ENCODE assay signal across 9 mouse cellular contexts in the genomic region with DNA sequence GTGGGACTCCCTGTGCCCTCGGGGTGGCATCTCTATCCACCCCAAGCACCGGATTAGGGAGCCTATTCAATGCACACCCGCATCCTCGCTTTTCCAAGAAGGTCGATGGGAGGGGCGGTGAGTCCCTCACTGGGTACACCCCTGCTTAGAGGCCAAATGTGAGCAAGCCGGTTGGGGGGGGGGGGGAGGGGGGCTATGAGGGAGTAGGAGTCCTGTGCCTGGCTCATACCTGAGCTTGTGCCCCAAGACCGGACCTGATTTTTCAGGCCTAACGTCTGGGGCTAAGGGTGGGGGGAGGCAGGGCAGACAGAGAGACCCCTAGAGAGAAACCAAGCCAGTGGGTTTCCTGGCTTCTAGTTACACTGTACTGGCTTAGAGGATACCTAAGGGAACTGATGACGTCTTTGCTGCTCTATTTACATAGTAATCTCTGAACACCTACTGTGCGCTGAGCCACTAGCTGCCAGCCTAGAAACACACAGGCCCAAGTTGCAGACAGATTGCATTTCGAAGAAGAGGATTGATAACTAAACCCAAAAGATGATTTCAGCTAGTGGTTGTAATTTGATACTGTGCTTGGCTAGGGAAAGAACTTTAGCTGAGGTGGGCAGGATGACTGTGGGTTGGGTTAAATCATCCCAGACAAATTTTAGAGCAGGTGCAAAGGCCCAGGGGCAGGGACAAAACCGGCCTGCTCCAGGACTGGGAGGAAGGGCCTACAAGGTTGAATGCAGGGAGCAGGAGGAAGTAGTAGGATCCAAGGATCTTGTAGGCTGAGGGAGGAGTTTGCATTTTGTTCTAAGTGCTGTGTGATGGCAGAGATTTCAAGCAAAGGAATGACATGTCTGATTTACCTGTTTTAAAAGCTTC. TPM values are rescaled to one million over a fixed set of nuclear protein-coding genes. Genes with fewer than 3 reads are reported as not detected.
DNase-seq lines count a peak whose midpoint lies in the region; ATAC-seq and TF ChIP-seq lines count a peak whose summit lies in the region.
"Had no signal": no experiment of that assay in that cellular context is flagged by ENCODE, and none has a peak within 500 bp of the region (broad histone marks: within the 10 kb centered on the region; RNA-seq: fewer than 3 reads in every experiment).

No protein-coding gene starts in this region.

- H3K9me3 ChIP-seq in forebrain, embryonic 11.5 days (ENCODE audit: control insufficient read depth, low read length): no peaks in the 10 kb centered on the region
- no peaks in the 10 kb centered on the region for H3K9me3 ChIP-seq in kidney, embryonic 14.5 days (ENCODE audit: control insufficient read depth, low read length)
- H3K9me3 ChIP-seq in midbrain, embryonic 14.5 days (ENCODE audit: control insufficient read depth, low read length): no peaks in the 10 kb centered on the region

- no peak overlapping the region; the same call in 1 of the 2 replicates for H3K9ac ChIP-seq in heart, adult 2 months (ENCODE audit: low read depth, low read length)
- H3K9ac ChIP-seq in forebrain, embryonic 11.5 days (ENCODE audit: low read length): peak overlapping the region; percentile 48; the same call in 1 of the 2 replicates
- H3K9ac ChIP-seq in kidney, embryonic 14.5 days (ENCODE audit: low read depth, low read length): peak overlapping the region; percentile 58
- H3K9ac ChIP-seq in midbrain, embryonic 14.5 days (replicated peaks; ENCODE audit: low read length): peak overlapping the region; percentile 51; the same call in 1 of the 2 replicates

- H3K4me1 ChIP-seq in heart, adult 2 months (ENCODE audit: control insufficient read depth, insufficient read depth, low read length): peaks cover 5% of the 10 kb centered on the region
- peaks cover 16% of the 10 kb centered on the region for H3K4me1 ChIP-seq in forebrain, embryonic 11.5 days (replicated peaks; ENCODE audit: control insufficient read depth, insufficient read depth, low read length)
- H3K4me1 ChIP-seq in kidney, embryonic 14.5 days (ENCODE audit: control insufficient read depth, insufficient read depth, low read length): peaks cover 20% of the 10 kb centered on the region
- peaks cover 57% of the 10 kb centered on the region for H3K4me1 ChIP-seq in midbrain, embryonic 14.5 days (ENCODE audit: control insufficient read depth, insufficient read depth, low read length)

- WGBS in heart, adult 2 months: 39% methylated on average over 13 of the region's 13 CpGs
- 14% methylated on average over 13 of the region's 13 CpGs for WGBS in forebrain, embryonic 11.5 days
- 21% methylated on average over 13 of the region's 13 CpGs for WGBS in kidney, embryonic 14.5 days
- WGBS in midbrain, embryonic 14.5 days: 14% methylated on average over 13 of the region's 13 CpGs

- peak overlapping the region; percentile 55 for H3K4me2 ChIP-seq in forebrain, embryonic 11.5 days (ENCODE audit: low read depth, low read length, severe bottlenecking)
- H3K4me2 ChIP-seq in kidney, embryonic 14.5 days (replicated peaks; ENCODE audit: low read depth, low read length): peak overlapping the region; percentile 68
- H3K4me2 ChIP-seq in midbrain, embryonic 14.5 days (ENCODE audit: low read length): peak overlapping the region; percentile 54

- ATAC-seq in forebrain, embryonic 11.5 days (replicated peaks; ENCODE audit: low FRiP score): peak; percentile 53
- peak; percentile 29; the same call in 1 of the 2 replicates for ATAC-seq in kidney, embryonic 14.5 days (ENCODE audit: low FRiP score, low TSS enrichment)
- peak; percentile 51 for ATAC-seq in midbrain, embryonic 14.5 days (ENCODE audit: low FRiP score, low TSS enrichment)

- TF ChIP-seq CTCF in heart, adult 2 months (IDR thresholded peaks at IDR 0.05): no peak

- H3K36me3 ChIP-seq in heart, adult 2 months (ENCODE audit: control insufficient read depth, insufficient read depth, low read length): no peaks in the 10 kb centered on the region
- no peaks in the 10 kb centered on the region for H3K36me3 ChIP-seq in forebrain, embryonic 11.5 days (ENCODE audit: control insufficient read depth, insufficient read depth, low read length)
- no peaks in the 10 kb centered on the region for H3K36me3 ChIP-seq in kidney, embryonic 14.5 days (ENCODE audit: control insufficient read depth, insufficient read depth, low read length)
- H3K36me3 ChIP-seq in midbrain, embryonic 14.5 days (ENCODE audit: control insufficient read depth, insufficient read depth, low read length): no peaks in the 10 kb centered on the region

- no peaks in the 10 kb centered on the region for H3K27me3 ChIP-seq in heart, adult 2 months (ENCODE audit: control insufficient read depth, insufficient read depth, low read length)
- H3K27me3 ChIP-seq in forebrain, embryonic 11.5 days (ENCODE audit: control insufficient read depth, insufficient read depth, low read length): no peaks in the 10 kb centered on the region
- H3K27me3 ChIP-seq in kidney, embryonic 14.5 days (ENCODE audit: control insufficient read depth, insufficient read depth, low read length): no peaks in the 10 kb centered on the region
- H3K27me3 ChIP-seq in midbrain, embryonic 14.5 days (ENCODE audit: control insufficient read depth, insufficient read depth, low read length): no peaks in the 10 kb centered on the region

- no peak for DNase-seq in heart, adult 2 months
- no peak for DNase-seq in heart, adult 18-20 months
- DNase-seq in forebrain, embryonic 11.5 days (ENCODE audit: low spot score): no peak
- no peak for DNase-seq in midbrain, embryonic 14.5 days
- no peak for DNase-seq in layer of hippocampus, postnatal 25 days (ENCODE audit: extremely low spot score in 1 of 2, low spot score in 1 of 2)
- DNase-seq in left cerebral cortex, postnatal 14 days (ENCODE audit: low spot score in 2 of 2): no peak
- no peak for DNase-seq in layer of hippocampus, adult 9-10 months (ENCODE audit: low spot score)

- peak overlapping the region; percentile 37; the same call in 1 of the 2 replicates for H3K4me3 ChIP-seq in heart, adult 2 months
- H3K4me3 ChIP-seq in forebrain, embryonic 11.5 days (ENCODE audit: low read depth, low read length): peak overlapping the region; percentile 27
- H3K4me3 ChIP-seq in kidney, embryonic 14.5 days (ENCODE audit: low read length): peak overlapping the region; percentile 32
- peak overlapping the region; percentile 16 for H3K4me3 ChIP-seq in midbrain, embryonic 14.5 days (replicated peaks; ENCODE audit: low read depth, low read length)
- H3K4me3 ChIP-seq: megakaryocyte, embryonic 14.5 days had no signal

- H3K27ac ChIP-seq in heart, adult 2 months: peak overlapping the region; percentile 77; the same call in 1 of the 2 replicates
- H3K27ac ChIP-seq in forebrain, embryonic 11.5 days (ENCODE audit: low read depth, low read length): no peak overlapping the region
- H3K27ac ChIP-seq in kidney, embryonic 14.5 days (ENCODE audit: low read depth, low read length): peak overlapping the region; percentile 65; the same call in 1 of the 2 replicates
- peak overlapping the region; percentile 90 for H3K27ac ChIP-seq in midbrain, embryonic 14.5 days (replicated peaks; ENCODE audit: low read depth, low read length)

- no peaks in the 10 kb centered on the region for H3K79me2 ChIP-seq in heart, adult 2 months (replicated peaks; ENCODE audit: control insufficient read depth, insufficient read depth, low read length)

- intact Hi-C loops in heart, adult 2 months (cut with DNase I): no loop called here
- intact Hi-C loops in left cerebral cortex, postnatal 14 days (cut with DNase I): no loop called here

- TF ChIP-seq POLR2A in heart, adult 2 months (IDR thresholded peaks at IDR 0.05; ENCODE audit: insufficient read depth, low read depth, low read length): no peak

- no peak for TF ChIP-seq EP300 in heart, adult 2 months (IDR thresholded peaks at IDR 0.05; ENCODE audit: insufficient read depth, low read depth, low read length)

RNA-seq across cellular contexts. Expression of a gene that starts 20.7 kb away (rescaled TPM):
- total RNA-seq in heart, adult 2 months (2021): 1 to 10 TPM; 8.4 to 9.4 TPM
- polyA plus RNA-seq in heart, adult 2 months (2012; rRNA removed): 7.5 and 10.4 TPM in 2 replicates
- total RNA-seq in heart, adult 18-20 months (2021): 1 to 10 TPM; 5.7 TPM
- 1.0 and 1.1 TPM in 2 replicates for polyA plus RNA-seq in forebrain, embryonic 11.5 days (2014; fragmentation: Nextera tagmentation; extraction: Ambion mirVana)
- 2.7 and 4.2 TPM in 2 replicates for polyA plus RNA-seq in kidney, embryonic 14.5 days (2014; fragmentation: Nextera tagmentation; extraction: Ambion mirVana)
- 16.5 and 17.4 TPM in 2 replicates for polyA plus RNA-seq in midbrain, embryonic 14.5 days (2014; fragmentation: Nextera tagmentation; extraction: Ambion mirVana)
- total RNA-seq in layer of hippocampus, postnatal 25 days (2021): 100 to 1,000 TPM in 1 of 2 experiments, 10 to 100 TPM in 1; 94.7 to 106 TPM
- 10 to 100 TPM; 59.5 to 65.9 TPM for total RNA-seq in left cerebral cortex, postnatal 14 days (2021)

RNA-seq across cellular contexts. Expression of a gene that starts 23.3 kb away (rescaled TPM):
- total RNA-seq in heart, adult 2 months (2021): 10 to 100 TPM in 1 of 2 experiments, 1 to 10 TPM in 1; 8.5 to 11.6 TPM
- 21.7 and 32.9 TPM in 2 replicates for polyA plus RNA-seq in heart, adult 2 months (2012; rRNA removed)
- 1 to 10 TPM; 8.7 to 9.8 TPM for total RNA-seq in heart, adult 18-20 months (2021)
- 21.8 and 24.0 TPM in 2 replicates for polyA plus RNA-seq in forebrain, embryonic 11.5 days (2014; fragmentation: Nextera tagmentation; extraction: Ambion mirVana)
- 25.7 and 29.2 TPM in 2 replicates for polyA plus RNA-seq in kidney, embryonic 14.5 days (2014; fragmentation: Nextera tagmentation; extraction: Ambion mirVana)
- 13.7 and 14.8 TPM in 2 replicates for polyA plus RNA-seq in midbrain, embryonic 14.5 days (2014; fragmentation: Nextera tagmentation; extraction: Ambion mirVana)
- total RNA-seq in layer of hippocampus, postnatal 25 days (2021): 10 to 100 TPM; 35.4 to 36.1 TPM
- total RNA-seq in left cerebral cortex, postnatal 14 days (2021): 10 to 100 TPM; 22.0 to 23.7 TPM

RNA-seq across cellular contexts. Expression of a gene that starts 35.7 kb away (rescaled TPM):
- 1 to 10 TPM; 5.7 to 6.1 TPM for total RNA-seq in heart, adult 2 months (2021)
- polyA plus RNA-seq in heart, adult 2 months (2012; rRNA removed): 11.1 and 16.7 TPM in 2 replicates
- 1 to 10 TPM; 5.5 to 7.0 TPM for total RNA-seq in heart, adult 18-20 months (2021)
- polyA plus RNA-seq in forebrain, embryonic 11.5 days (2014; fragmentation: Nextera tagmentation; extraction: Ambion mirVana): 32.7 and 34.4 TPM in 2 replicates
- 33.3 and 33.4 TPM in 2 replicates for polyA plus RNA-seq in kidney, embryonic 14.5 days (2014; fragmentation: Nextera tagmentation; extraction: Ambion mirVana)
- polyA plus RNA-seq in midbrain, embryonic 14.5 days (2014; fragmentation: Nextera tagmentation; extraction: Ambion mirVana): 15.4 and 20.2 TPM in 2 replicates
- 10 to 100 TPM; 18.2 to 18.3 TPM for total RNA-seq in layer of hippocampus, postnatal 25 days (2021)
- 10 to 100 TPM; 10.0 to 10.2 TPM for total RNA-seq in left cerebral cortex, postnatal 14 days (2021)

RNA-seq across cellular contexts. Expression of a gene that starts 45.0 kb away (rescaled TPM):
- 10 to 100 TPM; 12.6 to 13.6 TPM for total RNA-seq in heart, adult 2 months (2021)
- 15.5 and 19.6 TPM in 2 replicates for polyA plus RNA-seq in heart, adult 2 months (2012; rRNA removed)
- total RNA-seq in heart, adult 18-20 months (2021): 10 to 100 TPM in 1 of 2 experiments, 1 to 10 TPM in 1; 6.6 to 11.5 TPM
- 0.86 and 1.1 TPM in 2 replicates for polyA plus RNA-seq in forebrain, embryonic 11.5 days (2014; fragmentation: Nextera tagmentation; extraction: Ambion mirVana)
- polyA plus RNA-seq in kidney, embryonic 14.5 days (2014; fragmentation: Nextera tagmentation; extraction: Ambion mirVana): 16.9 and 26.6 TPM in 2 replicates
- polyA plus RNA-seq in midbrain, embryonic 14.5 days (2014; fragmentation: Nextera tagmentation; extraction: Ambion mirVana): 0.66 and 0.92 TPM in 2 replicates
- 1 to 10 TPM; 2.5 to 3.2 TPM for total RNA-seq in layer of hippocampus, postnatal 25 days (2021)
- total RNA-seq in left cerebral cortex, postnatal 14 days (2021): 1 to 10 TPM; 5.0 to 5.2 TPM

Comparison
In these comparisons a context has a peak if more than half of its experiments do, and no peak if none do; other contexts are left out.
1. RNA of a gene that starts 20.7 kb away (total RNA-seq): 94.7 to 106 TPM in layer of hippocampus, postnatal 25 days and 59.5 to 65.9 TPM in left cerebral cortex, postnatal 14 days; 8.4 to 9.4 TPM in heart, adult 2 months and 5.7 TPM in heart, adult 18-20 months; every median in the first group is over 4 times any median in the second.
2. Peak in every context shown above with its lines, with median percentiles within 50 percentile points of each other: H3K4me3 ChIP-seq, ATAC-seq and H3K4me2 ChIP-seq.